Mouse (Mus musculus): ENCODE data around the gene Nol8. TPM values are rescaled to one million over a fixed set of nuclear protein-coding genes. Genes with fewer than 3 reads are reported as not detected.

The Nol8 gene
- total RNA-seq, 2 experiments from 2014 or later: 22.8 to 28.4 TPM

DNA sequence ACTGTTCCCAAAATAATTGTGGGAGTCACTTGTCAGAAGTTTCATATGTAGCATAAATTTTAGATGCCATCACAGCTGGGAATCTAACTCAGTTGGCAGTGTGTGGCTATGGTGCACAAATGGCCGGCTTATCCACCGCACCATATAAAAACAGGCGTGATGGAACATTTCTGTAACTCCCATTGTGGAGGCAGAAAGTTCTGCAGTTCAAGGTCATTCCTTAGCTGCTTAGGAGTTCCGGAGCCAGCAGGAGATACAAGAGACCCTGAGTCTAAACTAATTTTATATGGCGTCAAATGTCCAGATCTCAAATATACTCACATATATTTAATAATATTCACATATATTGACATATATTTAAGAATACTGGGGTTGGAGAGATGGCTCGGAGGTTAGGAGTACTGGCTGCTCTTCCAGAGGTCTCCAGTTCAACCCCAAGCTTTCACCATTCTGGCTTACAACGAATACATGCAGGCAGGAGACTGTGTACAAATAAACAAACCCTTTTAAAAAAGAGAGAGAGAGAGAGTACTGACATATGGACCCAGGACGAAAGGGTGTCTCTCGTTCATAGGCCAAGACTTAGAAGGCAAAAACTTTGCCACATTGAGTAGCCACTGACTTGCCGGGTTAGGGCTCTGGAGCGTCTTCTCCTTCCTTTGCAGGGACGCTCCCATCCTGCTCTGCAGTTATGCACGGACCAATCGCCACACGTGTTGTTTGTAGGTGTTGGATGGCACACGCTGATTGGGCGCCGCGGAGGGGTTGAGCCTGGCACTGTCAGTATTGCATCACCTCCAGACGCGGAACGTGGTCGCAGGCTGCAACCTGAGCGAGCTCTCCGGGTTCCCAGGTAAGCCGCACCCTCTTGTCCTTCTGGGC is 28.7 kb downstream of the Nol8 start, which contains the start of gene Iars:
Iars (plus strand) TSS at position 750 of the 882 bp plus-strand sequence.
- DNase-seq (ENCODE audit: low spot score in 2 of 2): peak; percentile 99 to 100
- intact Hi-C loops (cut with DNase I): no loop called here

- intact Hi-C loops (cut with DNase I): no loop called here
- DNase-seq (ENCODE audit: low spot score in 2 of 2): no peak
Measured at GRCm38 (mm10) chr13:49682233-49682846, 29.5 kb downstream of the Nol8 start.

GRCm38 (mm10) chr13:49684266-49684665 is 31.4 kb downstream of the Nol8 start:
- no peak for DNase-seq (ENCODE audit: low spot score in 2 of 2)
- intact Hi-C loops (cut with DNase I): no loop called here

DNA sequence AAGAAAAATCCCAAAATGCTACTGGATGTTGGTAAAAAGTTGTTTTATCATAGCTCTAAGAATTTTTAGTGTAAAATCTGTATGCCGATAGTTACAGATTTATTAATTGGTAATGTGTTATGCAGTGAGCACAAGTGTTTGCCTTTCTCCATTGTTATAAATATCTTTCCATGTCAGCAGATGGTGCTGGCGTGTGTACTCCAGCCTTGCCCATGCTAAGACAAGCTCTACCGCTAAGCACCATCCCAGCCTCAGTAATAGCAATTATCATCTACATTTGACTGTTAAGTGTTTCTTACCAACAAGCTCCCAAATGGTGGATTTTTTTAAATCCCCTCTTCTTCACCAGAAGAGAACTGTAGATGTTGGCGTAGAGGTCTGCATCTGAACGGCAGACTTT is 38.2 kb downstream of the Nol8 start:
- no peak for DNase-seq (ENCODE audit: low spot score in 2 of 2)

GRCm38 (mm10) chr13:49703216-49703779 is 50.4 kb downstream of the Nol8 start:
- no peak for DNase-seq (ENCODE audit: low spot score in 2 of 2)
- intact Hi-C loops (cut with DNase I): no loop called here

More for the DNA sequence above, 38.2 kb downstream of the Nol8 start:
- intact Hi-C loops (cut with DNase I): no loop called here

DNA sequence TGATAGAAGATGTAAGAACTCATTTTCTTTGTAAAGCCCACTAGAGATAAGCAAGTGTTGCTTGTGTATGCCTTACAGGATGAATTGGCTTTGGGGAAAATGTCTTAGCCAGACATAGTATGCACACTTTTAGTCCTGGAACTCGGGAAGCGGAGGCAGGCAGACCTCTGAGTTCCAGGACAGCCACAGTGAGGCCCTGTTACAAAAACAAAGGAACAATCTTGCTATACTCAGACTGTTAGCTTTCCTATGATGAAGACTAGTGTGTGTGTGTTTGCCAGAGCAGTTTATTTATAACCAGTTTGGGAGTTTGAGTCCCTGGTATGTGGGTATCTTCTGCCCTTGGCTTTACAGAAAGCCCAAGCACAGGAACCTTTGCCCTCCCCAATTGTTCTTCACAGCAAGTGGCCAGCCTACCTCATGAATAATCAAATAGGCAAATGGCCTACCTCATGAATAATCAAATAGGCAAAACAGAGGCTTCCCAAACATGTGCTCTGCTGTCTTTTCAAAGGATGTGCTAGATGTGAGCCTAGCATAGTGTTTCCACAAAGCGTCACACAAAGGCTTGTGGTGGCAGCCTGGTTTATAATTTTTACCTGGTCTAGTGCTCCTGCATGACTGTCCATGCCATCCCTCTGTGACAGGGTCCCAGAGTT is 53.3 kb downstream of the Nol8 start:
- intact Hi-C loops (cut with DNase I): no loop called here
- DNase-seq (ENCODE audit: low spot score in 2 of 2): no peak

GRCm38 (mm10) chr13:49708311-49708710 is 55.4 kb downstream of the Nol8 start:
- DNase-seq (ENCODE audit: low spot score in 2 of 2): no peak
- intact Hi-C loops (cut with DNase I): no loop called here

GRCm38 (mm10) chr13:49712047-49712721 is 59.3 kb downstream of the Nol8 start:
- intact Hi-C loops (cut with DNase I): no loop called here
- no peak for DNase-seq (ENCODE audit: low spot score in 2 of 2)

- DNase-seq (ENCODE audit: low spot score in 2 of 2): no peak
- intact Hi-C loops (cut with DNase I): no loop called here
Measured at GRCm38 (mm10) chr13:49719310-49719709, 66.4 kb downstream of the Nol8 start.

Other genes starting within 250 kb of the Nol8 start
- gene Ippk, start 231.8 kb upstream of the Nol8 start, total RNA-seq (2021): 10 to 100 TPM; 13.8 to 17.2 TPM
- gene Tes3-ps, start 159.8 kb upstream of the Nol8 start, total RNA-seq (2021): 1 to 10 TPM; 1.4 to 1.6 TPM
- gene Ecm2, start 148.3 kb upstream of the Nol8 start, total RNA-seq (2021): 1 to 10 TPM; 2.2 to 2.6 TPM
- 1 to 10 TPM; 1.1 to 1.3 TPM for gene Aspn, start 108.6 kb upstream of the Nol8 start, total RNA-seq (2021)
- 1 to 10 TPM; 1.4 to 3.1 TPM for gene Omd, start 70.6 kb upstream of the Nol8 start, total RNA-seq (2021)
- 1 to 10 TPM; 4.2 to 9.3 TPM for gene Ogn, start 45.0 kb upstream of the Nol8 start, total RNA-seq (2021)
- 1 to 10 TPM; 1.2 TPM for gene Cenpp, start 293 bp upstream of the Nol8 start, total RNA-seq (2021)
- 10 to 100 TPM; 62.9 to 69.5 TPM for gene Iars, start 29.0 kb downstream of the Nol8 start, total RNA-seq (2021)
- not detected for gene Gm30302, start 145.9 kb downstream of the Nol8 start, total RNA-seq (2021)

Data from left cerebral cortex, postnatal 36 days (tissue).